Mouse (Mus musculus) 3T3-L1 (cell line): ENCODE data around the gene Gm26657.
A peak's percentile ranks its signal among the peaks of the same experiment; 100 is the strongest.

Experiments used
- DNase-seq: peaks from one replicate; pipeline ENCODE4 v3.0.0-alpha.2; 2015; ENCODE audit warnings: low read depth, low spot score

Gene Gm26657

DNA sequence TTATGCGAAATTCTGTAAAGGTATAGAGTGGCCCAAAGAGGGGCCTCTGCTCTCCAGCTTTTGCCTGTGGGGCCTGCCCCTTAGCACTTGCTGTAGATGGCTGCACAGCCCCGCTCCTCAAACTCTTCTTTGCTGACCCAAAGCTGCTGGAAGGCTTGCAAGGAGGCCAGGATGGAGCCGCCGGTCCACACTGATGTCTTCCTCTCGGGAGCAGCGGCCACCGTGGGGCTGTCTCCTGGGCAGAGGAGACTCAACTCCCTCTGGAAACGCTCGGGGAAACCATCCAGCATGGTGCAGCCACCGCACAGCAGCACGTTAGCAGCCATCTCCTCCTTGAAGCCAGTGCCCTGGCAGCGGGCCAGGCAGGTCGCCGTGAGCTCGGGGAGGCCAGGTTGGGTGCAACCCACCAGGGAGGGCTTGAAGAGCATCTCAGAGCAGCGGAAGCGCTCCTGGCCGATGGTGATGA is at the start of gene Gm26657:
TSS of gene Gm26657 (plus strand) at position 51 of the 466 bp plus-strand sequence.
- DNase-seq = no peak

DNA sequence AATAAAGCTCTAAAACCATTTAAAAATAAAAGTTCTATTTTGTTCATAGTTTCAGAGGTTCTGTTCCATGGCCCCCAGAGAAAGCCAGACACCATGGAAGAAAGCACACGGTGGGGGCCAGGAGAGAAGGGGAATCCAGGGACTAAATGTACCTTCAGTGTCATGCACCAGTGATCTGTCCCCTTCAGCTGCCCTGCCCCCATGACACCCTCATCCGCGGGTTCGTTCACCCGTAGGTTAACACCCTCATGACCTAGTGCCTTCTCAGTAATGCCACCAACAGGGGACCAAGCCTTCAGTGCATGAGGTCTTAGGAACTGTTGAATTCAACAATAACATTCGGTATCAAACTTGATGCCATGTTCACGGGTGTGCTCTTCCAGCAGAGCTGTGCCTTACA is 43.5 kb upstream of the Gm26657 start:
- no peak for DNase-seq

DNA sequence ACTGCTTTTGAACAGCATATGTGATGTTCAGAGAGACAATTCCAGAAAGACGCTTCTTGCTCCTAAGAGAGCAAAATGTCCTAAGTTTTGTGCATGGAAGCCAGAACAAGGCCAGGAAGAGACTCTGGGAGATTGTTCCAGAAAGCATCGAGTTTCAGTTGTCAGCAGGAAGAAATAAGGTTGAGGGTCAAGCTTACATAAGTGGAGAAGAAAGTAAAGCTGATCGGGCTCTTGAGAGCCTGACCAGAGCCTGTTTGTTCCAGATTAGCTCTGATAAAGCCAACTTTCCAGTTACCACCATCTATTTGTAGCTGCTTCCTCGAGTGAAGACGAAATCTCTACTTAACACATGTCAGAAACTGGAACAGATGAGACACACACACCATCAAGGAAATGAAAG is 41.2 kb upstream of the Gm26657 start:
- peak; percentile 7 for DNase-seq

DNA sequence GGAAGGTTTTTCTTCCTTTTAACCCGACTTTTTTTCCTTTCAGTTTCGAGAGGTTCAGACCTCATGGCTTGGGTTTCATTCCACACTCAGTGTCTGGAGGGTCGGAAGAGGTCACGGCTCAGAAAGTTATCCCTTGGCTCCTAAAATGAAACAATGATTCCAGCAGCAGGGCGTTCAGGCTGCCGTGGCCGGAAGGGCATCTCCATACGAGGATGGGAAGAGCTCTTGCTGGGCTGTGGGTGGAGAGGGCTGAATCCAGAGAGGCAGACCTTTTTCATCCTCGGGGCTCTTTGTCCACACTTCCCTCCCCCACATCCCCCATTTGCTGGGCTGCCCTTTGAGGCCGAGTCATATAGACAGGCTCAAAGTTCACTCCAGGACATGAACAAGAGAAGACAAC is 37.6 kb upstream of the Gm26657 start:
- DNase-seq = no peak

DNA sequence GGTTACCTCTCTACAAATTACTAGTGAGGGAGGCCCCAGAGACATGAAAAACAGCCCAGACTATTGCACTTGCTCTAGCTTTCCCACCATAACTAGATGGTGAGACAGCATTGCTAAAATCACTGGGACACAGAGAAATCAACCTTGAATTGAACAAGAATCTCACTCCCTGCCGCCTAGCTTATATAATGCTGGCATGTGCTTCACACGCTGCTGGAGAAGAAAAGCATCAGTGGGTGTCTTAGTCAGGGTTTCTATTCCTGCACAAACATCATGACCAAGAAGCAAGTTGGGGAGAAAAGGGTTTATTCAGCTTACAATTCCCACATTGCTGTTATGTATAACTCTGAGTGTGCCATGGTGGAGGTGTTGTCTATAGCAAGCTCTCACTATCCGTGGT is 26.7 kb upstream of the Gm26657 start:
- DNase-seq = no peak

DNA sequence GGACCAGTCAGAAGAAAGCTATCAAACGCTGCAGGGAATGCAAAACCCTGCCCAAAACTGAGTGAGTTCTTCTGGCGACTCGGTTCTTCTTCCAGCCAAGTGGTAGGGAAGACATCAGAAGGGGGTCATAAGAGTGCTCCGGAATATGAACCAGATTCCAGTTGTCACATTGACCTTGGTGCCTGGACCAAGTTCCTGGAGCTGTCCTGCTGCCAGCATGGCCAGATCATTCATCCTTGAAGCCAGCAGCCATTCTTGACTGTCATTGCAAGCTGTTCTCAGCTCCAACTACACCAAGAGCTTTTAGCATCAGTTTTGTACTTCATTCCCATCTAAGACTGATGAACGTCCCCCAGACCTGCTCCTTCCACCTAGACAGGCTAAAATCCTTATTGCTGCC is 23.1 kb upstream of the Gm26657 start:
- no peak for DNase-seq

DNA sequence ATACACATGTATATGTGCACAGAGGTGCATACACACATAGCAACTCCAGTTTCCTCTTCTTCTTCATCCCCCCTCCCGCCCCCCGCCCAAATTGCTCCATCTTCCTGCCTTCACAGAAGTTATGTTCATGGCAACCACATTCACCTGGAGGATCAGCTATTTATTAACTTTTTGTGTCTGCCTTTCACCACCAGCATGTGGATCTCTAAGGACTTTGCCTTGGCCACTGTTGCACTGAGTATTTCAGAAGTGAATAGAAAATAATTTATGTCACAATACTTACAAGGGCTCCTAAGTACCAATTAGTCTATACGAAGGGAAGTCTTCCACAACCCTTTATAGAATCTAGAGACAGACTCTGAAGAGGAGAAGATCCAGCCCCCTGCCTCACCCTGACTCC is 21.9 kb upstream of the Gm26657 start:
- DNase-seq = no peak

DNA sequence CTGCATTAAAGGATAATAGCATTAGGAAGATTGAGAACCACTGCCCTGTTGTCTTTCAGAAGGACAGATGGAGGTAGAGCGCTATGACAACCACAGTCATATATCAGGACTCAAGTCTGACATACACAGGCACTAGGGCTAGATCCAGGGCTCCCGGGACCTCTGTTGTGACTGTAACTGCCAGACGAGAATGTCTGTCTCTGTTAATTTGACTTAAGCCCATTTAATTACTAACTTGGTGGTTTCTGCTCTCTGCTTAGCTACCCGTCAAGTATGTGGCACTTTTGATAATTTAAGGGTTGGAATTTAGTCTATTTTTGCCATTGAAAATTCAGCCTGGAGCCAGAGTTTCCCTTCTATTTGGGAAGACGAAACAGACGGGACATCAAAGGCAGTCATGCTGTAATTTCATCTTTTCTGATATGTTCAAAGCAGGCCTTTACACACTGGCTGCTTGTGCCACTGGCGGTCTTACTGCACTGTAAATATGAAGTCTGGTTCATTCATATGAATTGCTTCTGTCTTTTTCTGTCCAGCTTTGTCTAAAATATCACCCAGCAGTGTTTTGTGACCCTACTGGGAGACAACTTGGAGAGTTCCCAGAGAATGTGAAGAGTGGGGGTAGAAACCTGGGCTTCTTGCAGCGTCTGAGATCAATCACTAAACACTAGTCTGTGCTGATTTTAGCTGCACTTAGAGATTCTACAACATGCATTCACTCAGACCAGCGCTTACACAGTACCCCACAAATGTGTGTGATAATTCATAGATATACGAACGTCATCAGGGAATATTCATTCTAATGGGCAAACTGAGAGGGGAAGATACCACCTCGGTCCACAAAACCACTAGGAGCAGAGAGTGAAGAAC is 21.1 kb upstream of the Gm26657 start:
- DNase-seq = no peak

DNA sequence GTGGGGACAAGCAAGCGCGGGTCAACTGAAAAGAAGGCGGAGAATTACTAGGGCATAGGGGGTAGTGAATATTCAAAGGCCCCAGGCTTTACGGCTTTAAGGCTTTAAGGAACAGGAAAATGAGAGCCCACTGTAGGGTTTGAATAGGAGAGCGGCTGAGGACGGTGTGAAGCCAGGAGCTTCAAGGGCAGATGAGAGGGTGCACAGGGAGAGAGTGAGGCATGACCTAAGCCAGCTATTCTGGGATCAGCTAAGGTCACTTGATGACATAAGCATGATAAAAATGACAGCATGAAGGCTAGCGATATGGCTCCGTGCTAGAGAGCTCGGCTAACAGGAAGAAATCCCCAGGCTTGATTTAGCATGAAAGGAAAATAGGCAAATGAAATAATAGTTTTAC is 20.4 kb upstream of the Gm26657 start:
- no peak for DNase-seq

DNA sequence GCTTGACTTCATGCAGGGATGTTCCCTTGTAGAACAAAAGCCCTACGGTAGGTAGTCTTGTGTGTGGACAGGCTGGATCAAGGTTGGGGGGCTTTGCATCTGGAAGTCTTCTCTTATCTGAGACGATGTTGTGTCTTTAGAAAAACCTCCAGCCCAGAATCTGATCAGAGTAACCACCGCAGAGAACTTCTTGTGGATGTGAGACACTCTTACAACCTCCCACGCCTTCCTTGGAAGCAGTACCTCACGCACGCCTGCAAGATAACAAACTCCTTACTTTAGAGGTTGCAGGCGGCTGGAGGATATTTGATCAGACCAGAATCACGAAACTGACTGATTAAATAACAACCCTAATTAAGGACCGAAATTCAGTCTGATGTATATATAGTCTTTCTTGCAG is 19.5 kb upstream of the Gm26657 start:
- no peak for DNase-seq

DNA sequence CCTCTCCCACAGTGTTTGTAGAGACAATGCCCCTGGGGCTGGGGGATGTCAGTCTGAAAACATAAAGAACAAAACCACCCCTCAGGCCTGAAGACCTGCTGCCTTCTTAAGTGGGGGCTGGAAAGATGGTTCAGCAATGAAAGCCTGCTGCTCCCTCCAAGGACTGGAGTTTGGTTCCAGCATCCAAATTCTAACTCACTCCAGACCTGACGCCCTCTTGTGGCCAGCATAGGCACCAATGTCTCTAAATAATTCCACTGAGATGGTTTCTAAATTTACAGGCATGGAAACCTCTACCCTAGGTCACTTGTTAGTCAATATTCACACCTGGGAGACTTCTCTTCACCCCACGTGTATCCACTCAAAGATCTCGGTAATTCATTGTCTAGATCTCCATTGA is 18.4 kb upstream of the Gm26657 start:
- peak; percentile 51 for DNase-seq

DNA sequence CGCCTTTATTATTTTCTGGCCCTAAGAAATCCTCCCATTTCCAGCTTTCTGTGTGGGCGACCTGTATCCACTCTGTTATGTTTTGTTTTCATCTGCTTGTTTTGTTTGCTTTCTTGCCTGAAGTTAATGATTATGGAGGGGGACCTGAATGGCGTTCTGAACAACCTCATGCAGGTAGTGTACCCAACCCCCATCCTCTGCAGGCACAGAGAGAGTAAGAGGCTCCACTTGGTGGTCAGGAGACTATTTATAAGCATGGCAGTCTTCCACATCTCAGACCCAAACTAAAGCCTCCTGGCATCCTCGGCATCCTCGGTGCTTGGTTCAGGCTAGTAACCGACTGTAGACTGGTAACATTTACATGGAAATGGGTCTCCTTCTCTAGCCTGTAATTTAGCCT is 17.5 kb upstream of the Gm26657 start:
- DNase-seq = no peak

DNA sequence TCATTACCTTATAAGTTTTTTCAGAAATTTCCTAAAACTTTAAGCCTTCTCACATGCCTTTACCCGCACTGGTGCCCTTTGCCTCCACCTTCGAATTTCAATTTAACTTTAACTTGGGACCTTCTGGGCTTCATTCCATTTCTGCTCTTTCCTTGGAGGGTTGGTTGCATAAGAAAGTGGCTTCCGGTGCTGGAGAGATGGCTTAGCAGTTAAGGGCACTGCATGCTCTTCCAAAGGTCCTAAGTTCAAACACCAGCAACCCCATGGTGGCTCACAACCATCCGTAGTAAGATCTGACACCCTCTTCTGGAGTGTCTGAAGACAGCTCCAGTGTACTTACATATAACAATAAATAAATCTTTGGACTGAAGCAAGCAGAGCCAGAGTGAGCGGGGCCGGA is 16.6 kb upstream of the Gm26657 start:
- no peak for DNase-seq

DNA sequence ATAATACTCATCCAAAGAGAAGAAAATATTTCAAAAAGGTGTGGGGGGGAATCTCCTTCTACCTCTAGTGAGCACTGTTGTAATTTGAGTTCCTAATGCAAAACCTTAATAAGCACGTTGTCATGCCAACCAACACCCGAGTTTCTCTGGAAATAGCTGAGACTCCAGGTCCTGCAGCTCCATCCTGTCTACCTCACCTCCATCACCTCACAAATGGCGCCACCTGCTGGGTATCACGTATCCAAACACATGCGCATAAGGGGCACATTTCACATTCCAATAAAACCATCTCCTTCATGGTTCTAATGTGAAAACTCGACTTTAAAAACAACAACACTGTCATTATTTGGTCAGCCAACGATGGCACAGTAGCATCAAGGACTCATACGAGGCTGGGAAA is 14.0 kb upstream of the Gm26657 start:
- peak; percentile 53 for DNase-seq

DNA sequence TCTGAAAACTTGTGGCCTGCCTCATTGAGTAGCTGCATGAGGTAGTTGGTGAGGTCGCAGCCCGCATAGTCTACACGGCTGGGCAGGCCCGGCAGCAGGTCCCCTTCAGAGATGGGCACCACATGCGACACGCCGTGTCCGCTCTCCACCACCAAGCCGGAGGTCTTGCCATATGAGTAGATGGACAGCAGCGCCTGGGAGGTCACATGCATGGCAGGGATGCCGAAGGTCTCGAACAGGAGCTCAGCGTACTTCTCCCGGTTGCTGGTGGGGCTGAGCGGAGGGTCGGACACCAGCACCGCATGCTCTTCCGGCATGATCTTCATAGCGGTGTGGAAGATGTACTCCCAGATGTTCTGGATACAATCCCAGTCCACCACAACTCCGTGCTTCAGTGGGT is 741 bp downstream of the Gm26657 start:
- DNase-seq = no peak

DNA sequence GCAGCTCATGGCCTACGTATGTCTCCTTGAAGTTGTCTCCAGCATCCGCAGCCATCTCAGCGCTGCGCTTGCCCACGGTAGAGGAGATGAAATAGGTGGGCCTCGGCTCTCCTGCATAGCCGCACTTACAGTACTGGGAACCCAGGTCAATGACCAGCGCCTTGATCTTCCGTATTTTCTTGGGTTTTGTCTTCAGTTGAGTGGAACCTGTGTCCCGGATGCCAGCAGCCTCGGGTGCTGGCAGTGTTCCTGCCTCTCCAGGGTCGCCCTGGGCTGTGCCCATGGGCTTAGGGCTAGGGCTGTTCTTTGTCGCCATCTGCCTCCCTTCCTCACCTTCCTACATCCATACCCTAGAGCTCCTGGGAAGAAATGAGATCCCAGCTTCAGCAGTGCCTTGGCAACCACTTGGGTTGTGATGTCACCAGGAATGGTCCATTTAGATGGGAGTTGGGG is 1.2 kb downstream of the Gm26657 start, which contains the start of gene Actl7b:
TSS of gene Actl7b (minus strand) at position 403 of the 453 bp plus-strand sequence.
- no peak for DNase-seq

DNA sequence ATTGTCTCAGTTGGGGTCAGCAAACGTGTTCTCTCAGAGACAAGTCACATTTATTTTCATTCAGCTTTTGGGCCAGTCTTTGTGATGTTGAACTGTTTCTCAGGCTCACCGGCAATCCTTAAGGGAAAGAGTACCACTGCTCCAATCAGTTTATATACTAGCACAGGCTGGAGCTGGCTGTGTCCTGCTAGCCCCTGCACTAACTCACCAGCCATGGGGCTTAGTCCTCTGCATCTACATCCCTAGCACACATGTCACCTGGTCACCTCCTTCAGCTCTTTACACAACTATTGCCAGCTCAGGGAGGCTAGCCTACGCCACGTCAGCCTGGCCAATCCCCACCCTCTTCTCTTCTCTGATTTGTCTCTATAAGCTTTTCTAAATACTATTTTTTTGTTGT is 2.8 kb downstream of the Gm26657 start:
- no peak for DNase-seq

DNA sequence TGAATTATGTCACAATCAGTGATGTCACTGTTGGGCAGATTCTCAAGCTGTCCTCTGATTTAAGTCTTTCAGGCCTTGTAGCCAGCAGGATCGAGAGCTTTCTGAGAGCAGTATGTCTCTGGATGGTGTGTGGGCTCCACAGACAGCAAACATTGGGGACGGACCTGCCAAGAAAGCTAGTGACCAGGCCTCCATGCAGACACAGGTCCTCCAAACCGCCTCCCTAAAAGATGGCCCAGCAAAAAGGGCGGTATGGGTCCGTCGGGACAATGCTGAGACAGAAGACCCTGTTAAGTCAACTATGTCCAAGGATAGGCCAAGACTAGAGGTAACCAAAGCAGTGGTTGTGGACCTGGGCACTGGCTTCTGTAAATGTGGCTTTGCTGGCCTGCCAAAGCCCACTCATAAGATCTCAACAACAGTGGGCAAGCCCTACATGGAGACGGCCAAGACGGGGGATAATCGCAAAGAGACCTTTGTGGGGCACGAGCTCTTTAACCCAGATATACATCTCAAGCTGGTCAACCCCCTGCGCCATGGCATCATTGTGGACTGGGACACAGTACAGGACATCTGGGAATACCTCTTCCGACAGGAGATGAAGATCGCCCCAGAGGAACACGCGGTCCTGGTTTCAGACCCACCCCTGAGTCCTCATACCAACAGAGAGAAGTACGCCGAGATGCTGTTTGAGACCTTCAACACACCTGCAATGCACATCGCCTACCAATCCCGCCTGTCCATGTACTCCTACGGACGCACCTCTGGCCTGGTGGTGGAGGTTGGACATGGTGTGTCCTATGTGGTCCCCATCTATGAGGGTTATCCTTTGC is 3.7 kb downstream of the Gm26657 start, which contains the start of gene Actl7a:
TSS of gene Actl7a (plus strand) at position 51 of the 833 bp plus-strand sequence.
- no peak for DNase-seq

DNA sequence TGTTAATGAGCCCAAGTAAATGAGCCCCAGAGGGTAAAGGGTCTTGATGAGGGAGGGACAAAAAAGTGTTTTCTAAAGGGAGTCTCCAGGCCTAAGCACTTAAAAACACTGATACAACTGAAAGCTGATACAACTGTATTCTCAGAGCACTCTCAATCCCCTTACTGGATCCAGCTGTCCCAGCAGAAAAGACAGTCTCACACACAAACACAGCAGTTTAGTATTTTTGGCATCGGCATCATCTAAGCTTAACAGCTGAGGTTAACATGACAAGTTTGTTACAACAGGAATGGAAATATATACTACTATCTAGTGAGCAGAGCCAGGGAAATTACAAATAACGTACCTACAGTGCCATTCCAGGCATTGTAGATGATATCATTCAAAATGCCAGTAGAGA is 6.5 kb downstream of the Gm26657 start:
- no peak for DNase-seq

DNA sequence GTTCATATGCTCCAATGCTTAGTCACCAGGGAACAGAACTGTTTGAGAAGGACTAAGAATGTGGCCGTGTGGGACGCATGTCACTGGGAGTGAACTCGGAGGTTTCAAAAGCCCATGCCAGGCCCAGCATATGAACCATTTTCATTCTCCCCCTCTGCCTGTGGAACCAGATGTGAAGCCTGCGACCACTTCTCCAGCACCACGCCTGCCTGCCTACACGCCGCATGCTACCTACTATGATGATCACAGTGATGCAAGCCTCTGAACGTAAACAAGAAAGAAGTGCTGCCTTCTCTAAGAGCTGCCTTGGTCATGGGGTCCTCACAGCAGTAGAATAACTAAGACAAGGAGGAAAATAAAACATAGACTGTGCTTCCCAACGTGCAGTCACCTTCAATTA is 7.6 kb downstream of the Gm26657 start:
- no peak for DNase-seq

DNA sequence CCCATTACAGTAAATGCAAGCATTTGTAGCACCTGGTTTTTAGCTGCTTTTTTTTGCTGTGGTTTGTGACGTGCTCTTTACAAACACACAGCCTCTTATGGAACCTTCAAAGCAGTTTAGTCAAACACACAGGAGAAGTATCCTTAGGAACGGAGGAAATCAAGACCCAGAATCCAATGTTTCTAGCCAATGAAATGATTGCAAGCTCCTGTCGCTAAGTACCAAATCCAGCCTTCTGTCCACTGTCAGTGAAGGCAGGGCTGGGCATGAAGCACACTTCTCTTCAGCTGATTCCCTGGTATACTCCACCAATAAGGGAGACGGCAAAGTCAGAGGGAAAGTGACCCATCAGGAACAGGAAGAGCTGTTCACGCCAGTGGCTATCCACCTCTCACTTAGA is 16.2 kb downstream of the Gm26657 start:
- DNase-seq = no peak

DNA sequence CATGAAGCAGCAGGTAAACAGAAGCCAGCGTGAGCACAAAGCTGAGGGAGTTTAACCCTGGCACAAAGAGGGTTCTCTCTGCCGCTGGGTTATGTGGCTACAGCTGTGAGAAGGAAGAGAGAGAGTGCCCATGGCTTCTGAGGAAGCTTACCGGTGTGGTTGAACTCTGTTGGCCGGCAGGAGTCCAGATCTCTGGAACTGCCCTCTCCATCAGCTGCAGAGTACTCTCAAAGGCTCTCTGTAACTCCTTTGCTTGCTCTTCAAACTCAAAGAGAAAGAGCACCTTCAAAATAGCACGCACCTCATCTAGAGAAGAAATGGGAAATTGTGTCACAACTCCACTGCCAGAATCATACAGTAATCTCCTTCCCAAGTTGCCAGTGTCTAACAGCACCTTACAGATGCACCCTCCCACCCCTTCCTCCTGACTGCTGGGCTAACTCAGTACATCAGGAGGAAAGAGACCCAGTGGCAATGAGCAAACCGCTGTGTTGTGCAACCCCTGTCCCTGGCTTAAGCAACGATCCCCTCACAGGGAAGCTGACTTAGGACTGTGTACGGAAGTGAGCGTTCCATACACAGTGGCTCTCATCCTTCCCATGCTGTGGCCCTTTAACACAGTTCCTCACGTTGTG is 17.2 kb downstream of the Gm26657 start:
- DNase-seq = no peak
